ENCODE assay signal across 16 mouse cellular contexts in the genomic region with DNA sequence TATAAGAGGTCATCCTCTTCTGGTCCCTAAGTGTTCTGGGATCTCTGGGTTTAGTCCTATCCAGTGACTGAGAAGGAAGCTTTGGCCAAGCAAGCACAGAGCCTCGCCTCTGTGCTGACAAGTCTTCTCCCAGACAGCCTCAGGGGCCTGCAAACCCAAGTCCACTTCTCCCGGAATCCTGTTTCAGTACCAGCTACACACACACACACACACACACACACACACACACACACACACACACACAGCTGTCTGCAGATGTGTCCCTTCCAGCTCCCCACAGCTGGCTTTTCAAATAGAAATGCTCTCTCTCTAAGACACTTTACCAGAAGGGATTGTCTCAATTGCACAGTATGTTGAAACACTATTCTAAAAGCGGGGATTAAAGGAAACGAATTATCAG.
DNase-seq lines count a peak whose midpoint lies in the region; ATAC-seq lines count a peak whose summit lies in the region.
"Had no signal": no experiment of that assay in that cellular context is flagged by ENCODE, and none has a peak within 500 bp of the region (broad histone marks: within the 10 kb centered on the region; RNA-seq: fewer than 3 reads in every experiment).

No protein-coding gene starts in this region.

- no peak overlapping the region for H3K4me3 ChIP-seq in heart, embryonic 11.5 days (ENCODE audit: low read depth, low read length)
- no peak overlapping the region for H3K4me3 ChIP-seq in embryonic facial prominence, embryonic 10.5 days
- H3K4me3 ChIP-seq in limb, embryonic 13.5 days = no peak overlapping the region
- H3K4me3 ChIP-seq: midbrain, embryonic 15.5 days had no signal

- no peak overlapping the region for H3K27ac ChIP-seq in heart, embryonic 11.5 days (ENCODE audit: low read depth, low read length)
- peak overlapping the region; percentile 67; the same call in 1 of the 2 replicates for H3K27ac ChIP-seq in embryonic facial prominence, embryonic 10.5 days (replicated peaks)
- H3K27ac ChIP-seq in limb, embryonic 13.5 days = peak overlapping the region; percentile 70
- H3K27ac ChIP-seq: midbrain, embryonic 15.5 days had no signal

- H3K4me2 ChIP-seq in heart, embryonic 11.5 days = no peak overlapping the region
- no peak overlapping the region for H3K4me2 ChIP-seq in limb, embryonic 13.5 days (replicated peaks)
- H3K4me2 ChIP-seq: liver, embryonic 11.5 days; midbrain, embryonic 15.5 days had no signal

- DNase-seq in heart, adult 18-20 months = peak; percentile 16 to 22
- no peak for DNase-seq in embryonic facial prominence, embryonic 10.5 days (ENCODE audit: low spot score)
- DNase-seq in gastrocnemius, postnatal 14 days = peak; percentile 32
- no peak for DNase-seq in B cell, adult 2 months
- no peak for DNase-seq in T-cell, adult 2 months (ENCODE audit: low spot score)
- no peak for DNase-seq in left cerebral cortex, adult 8-10 months (ENCODE audit: low spot score in 2 of 2)
- DNase-seq: adrenal gland, postnatal 14 days; cerebellum, postnatal 25 days; kidney, adult 11 months; right cerebral cortex, postnatal 4 days; thymus, postnatal 14 days had no signal

- H3K4me1 ChIP-seq in heart, embryonic 11.5 days (ENCODE audit: control insufficient read depth, insufficient read depth, low read length) = no peaks in the 10 kb centered on the region
- H3K4me1 ChIP-seq in embryonic facial prominence, embryonic 10.5 days = peaks cover 14% of the 10 kb centered on the region
- 0 out of 2 replicates have a peak, but pooled peaks cover 16% of the 10 kb centered on the region for H3K4me1 ChIP-seq in limb, embryonic 13.5 days
- H3K4me1 ChIP-seq: midbrain, embryonic 15.5 days had no signal

- no peak for ATAC-seq in heart, embryonic 11.5 days (replicated peaks; ENCODE audit: insufficient number of reproducible peaks, low FRiP score, low TSS enrichment)
- ATAC-seq in limb, embryonic 13.5 days (ENCODE audit: low FRiP score, low read depth) = no peak
- ATAC-seq: forebrain, embryonic 16.5 days; midbrain, embryonic 15.5 days had no signal

- WGBS in heart, embryonic 11.5 days (ENCODE audit: insufficient replicate concordance) = 55% methylated on average over 4 of the region's 4 CpGs
- 64% methylated on average over 4 of the region's 4 CpGs for WGBS in embryonic facial prominence, embryonic 10.5 days
- WGBS in limb, embryonic 13.5 days = 47% methylated on average over 4 of the region's 4 CpGs

- H3K36me3 ChIP-seq in heart, embryonic 11.5 days (ENCODE audit: control insufficient read depth, insufficient read depth, low read length) = no peaks in the 10 kb centered on the region
- H3K36me3 ChIP-seq in embryonic facial prominence, embryonic 10.5 days (replicated peaks) = no peaks in the 10 kb centered on the region
- no peaks in the 10 kb centered on the region for H3K36me3 ChIP-seq in limb, embryonic 13.5 days
- H3K36me3 ChIP-seq: midbrain, embryonic 15.5 days had no signal

- no peaks in the 10 kb centered on the region for H3K9me3 ChIP-seq in heart, embryonic 11.5 days (replicated peaks; ENCODE audit: control insufficient read depth, low read length)
- H3K9me3 ChIP-seq in embryonic facial prominence, embryonic 10.5 days = 0 out of 2 replicates have a peak, but pooled peaks cover 3% of the 10 kb centered on the region
- H3K9me3 ChIP-seq in limb, embryonic 13.5 days = no peaks in the 10 kb centered on the region
- H3K9me3 ChIP-seq: midbrain, embryonic 15.5 days had no signal

- intact Hi-C loops in gastrocnemius, postnatal 14 days (cut with DNase I; ENCODE audit: low total_unique reads) = no loop called here

- no peak overlapping the region for H3K9ac ChIP-seq in heart, embryonic 11.5 days (ENCODE audit: low read depth, low read length)
- H3K9ac ChIP-seq in limb, embryonic 13.5 days = no peak overlapping the region
- H3K9ac ChIP-seq: midbrain, embryonic 15.5 days had no signal

- no peaks in the 10 kb centered on the region for H3K27me3 ChIP-seq in heart, embryonic 11.5 days (ENCODE audit: control insufficient read depth, insufficient read depth, low read length)
- H3K27me3 ChIP-seq in embryonic facial prominence, embryonic 10.5 days (replicated peaks; ENCODE audit: low read depth, poor library complexity, severe bottlenecking) = no peaks in the 10 kb centered on the region
- H3K27me3 ChIP-seq in limb, embryonic 13.5 days = no peaks in the 10 kb centered on the region
- H3K27me3 ChIP-seq: midbrain, embryonic 15.5 days had no signal

Comparison
In these comparisons a context has a peak if more than half of its experiments do, and no peak if none do; other contexts are left out.
1. DNase-seq: peak in heart, adult 18-20 months (2 of 2) and gastrocnemius, postnatal 14 days (single experiment); none in embryonic facial prominence, embryonic 10.5 days (single experiment), B cell, adult 2 months (0 of 2), T-cell, adult 2 months (single experiment) and left cerebral cortex, adult 8-10 months (0 of 2).